Mouse (Mus musculus): ENCODE results near the gene Syt7. TPM values are rescaled to one million over a fixed set of nuclear protein-coding genes. Genes with fewer than 3 reads are reported as not detected.

Syt7 gene
- polyA plus RNA-seq, 1 experiment, result 4.1 TPM

DNA sequence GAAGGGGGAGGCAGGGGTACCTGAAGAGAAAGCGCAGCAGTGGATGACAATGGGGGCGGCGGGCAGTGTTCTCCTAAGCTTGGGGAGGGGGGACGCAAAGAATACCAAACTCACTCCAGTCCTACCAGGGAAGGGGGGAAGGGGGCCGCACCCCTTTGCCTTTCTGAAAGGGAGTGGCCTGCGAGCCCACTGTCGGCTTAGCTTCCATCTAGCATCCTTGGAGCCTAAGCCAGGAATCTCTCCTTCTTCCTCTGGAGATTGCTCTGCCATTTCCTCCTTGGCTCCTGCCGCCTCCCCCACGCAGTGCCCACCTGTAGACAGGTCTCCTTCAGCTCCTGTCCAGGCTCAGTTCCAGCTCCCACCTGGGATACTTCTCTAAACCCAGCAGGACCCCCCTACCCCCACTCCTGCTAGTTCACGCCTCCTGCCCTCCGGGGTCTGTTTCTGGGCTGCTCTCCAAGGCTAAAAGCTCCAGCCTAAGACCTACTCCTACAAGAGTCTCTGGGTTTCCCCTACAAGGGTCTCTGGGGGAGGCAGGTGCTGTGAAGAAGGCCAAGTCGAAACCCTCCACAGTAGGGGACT is 1.3 kb downstream of the Syt7 start:
- Histone ChIP-seq H3K9ac (ENCODE audit: low read depth, poor library complexity, severe bottlenecking) (no peak overlapping the region), H3K4me3 (ENCODE audit: low read depth, low read length) (no peak overlapping the region), H3K4me1 (ENCODE audit: control insufficient read depth, insufficient read depth, low read length) (no peaks in the 10 kb centered on the region), H3K27me3 (ENCODE audit: control insufficient read depth, insufficient read depth, low read length, poor library complexity, severe bottlenecking) (peaks cover 5% of the 10 kb centered on the region; the same call in 1 of the 2 replicates), H3K36me3 (ENCODE audit: control insufficient read depth, insufficient read depth, low read length, poor library complexity, severe bottlenecking) (no peaks in the 10 kb centered on the region), H3K27ac (ENCODE audit: insufficient read depth, low read length) (no peak overlapping the region), H3K9me3 (replicated peaks; ENCODE audit: control insufficient read depth, insufficient read depth, low read length, poor library complexity, severe bottlenecking) (no peaks in the 10 kb centered on the region)
- no peak for TF ChIP-seq POLR2A (IDR thresholded peaks at IDR 0.05; ENCODE audit: insufficient read depth, low read length)
- TF ChIP-seq EP300 (IDR thresholded peaks at IDR 0.05; ENCODE audit: insufficient read depth, low read depth, low read length), result no peak
- no peak for TF ChIP-seq CTCF (IDR thresholded peaks at IDR 0.05; ENCODE audit: low read depth, low read length)

DNA sequence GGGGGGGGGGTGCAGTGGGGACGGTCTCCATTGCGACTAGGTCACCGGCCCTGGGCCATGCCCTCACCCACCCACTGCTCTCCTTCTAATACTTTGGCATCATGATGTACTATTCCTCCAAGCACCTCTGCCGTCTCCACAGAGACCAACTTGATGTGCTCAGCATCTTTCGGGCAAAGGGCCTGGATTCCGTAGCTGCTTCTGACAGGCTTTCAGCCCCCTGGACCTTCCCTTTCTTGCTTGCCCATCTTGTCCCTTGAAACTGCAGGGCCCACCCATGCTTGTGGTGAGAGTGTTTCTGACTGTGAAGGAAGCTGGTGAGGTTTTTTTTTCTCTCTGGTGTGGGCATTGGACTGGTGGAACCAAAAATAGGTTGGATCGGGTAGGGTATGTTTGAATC is 2.1 kb downstream of the Syt7 start:
- TF ChIP-seq CTCF (IDR thresholded peaks at IDR 0.05; ENCODE audit: low read depth, low read length), result no peak
- no peak for TF ChIP-seq POLR2A (IDR thresholded peaks at IDR 0.05; ENCODE audit: insufficient read depth, low read length)
- TF ChIP-seq EP300 (IDR thresholded peaks at IDR 0.05; ENCODE audit: insufficient read depth, low read depth, low read length), result no peak
- Histone ChIP-seq H3K36me3 (ENCODE audit: control insufficient read depth, insufficient read depth, low read length, poor library complexity, severe bottlenecking) (no peaks in the 10 kb centered on the region), H3K9me3 (replicated peaks; ENCODE audit: control insufficient read depth, insufficient read depth, low read length, poor library complexity, severe bottlenecking) (no peaks in the 10 kb centered on the region), H3K4me3 (ENCODE audit: low read depth, low read length) (no peak overlapping the region), H3K9ac (ENCODE audit: low read depth, poor library complexity, severe bottlenecking) (no peak overlapping the region), H3K27ac (ENCODE audit: insufficient read depth, low read length) (no peak overlapping the region), H3K4me1 (ENCODE audit: control insufficient read depth, insufficient read depth, low read length) (no peaks in the 10 kb centered on the region), H3K27me3 (ENCODE audit: control insufficient read depth, insufficient read depth, low read length, poor library complexity, severe bottlenecking) (peaks cover 5% of the 10 kb centered on the region; the same call in 1 of the 2 replicates)

DNA sequence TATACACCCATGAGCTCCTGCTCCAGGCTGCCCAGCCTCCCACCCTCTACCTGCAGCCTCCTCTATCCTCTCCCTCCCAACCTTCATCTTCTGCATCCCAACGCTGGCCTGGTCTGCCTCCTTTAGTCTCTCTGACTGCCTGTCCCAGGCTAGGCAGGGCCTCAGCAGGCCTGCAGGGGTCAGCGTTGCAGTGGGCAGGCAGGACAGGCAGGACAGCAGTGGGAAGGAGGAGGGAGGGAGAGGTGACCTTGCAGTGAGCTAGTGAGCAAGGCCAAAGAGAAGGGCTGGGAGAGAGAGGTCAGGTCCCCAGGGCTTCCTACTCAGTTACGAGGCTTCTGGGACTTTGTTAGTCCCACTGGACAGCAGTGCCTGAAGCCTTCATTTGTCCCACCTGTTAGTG is 3.1 kb downstream of the Syt7 start:
- Histone ChIP-seq H3K4me1 (ENCODE audit: control insufficient read depth, insufficient read depth, low read length) (no peaks in the 10 kb centered on the region), H3K9me3 (replicated peaks; ENCODE audit: control insufficient read depth, insufficient read depth, low read length, poor library complexity, severe bottlenecking) (no peaks in the 10 kb centered on the region), H3K27me3 (ENCODE audit: control insufficient read depth, insufficient read depth, low read length, poor library complexity, severe bottlenecking) (peaks cover 5% of the 10 kb centered on the region; the same call in 1 of the 2 replicates), H3K9ac (ENCODE audit: low read depth, poor library complexity, severe bottlenecking) (no peak overlapping the region), H3K27ac (ENCODE audit: insufficient read depth, low read length) (no peak overlapping the region), H3K36me3 (ENCODE audit: control insufficient read depth, insufficient read depth, low read length, poor library complexity, severe bottlenecking) (no peaks in the 10 kb centered on the region), H3K4me3 (ENCODE audit: low read depth, low read length) (no peak overlapping the region)
- TF ChIP-seq CTCF (IDR thresholded peaks at IDR 0.05; ENCODE audit: low read depth, low read length) (peak; percentile 70), POLR2A (IDR thresholded peaks at IDR 0.05; ENCODE audit: insufficient read depth, low read length) (no peak), EP300 (IDR thresholded peaks at IDR 0.05; ENCODE audit: insufficient read depth, low read depth, low read length) (no peak)

DNA sequence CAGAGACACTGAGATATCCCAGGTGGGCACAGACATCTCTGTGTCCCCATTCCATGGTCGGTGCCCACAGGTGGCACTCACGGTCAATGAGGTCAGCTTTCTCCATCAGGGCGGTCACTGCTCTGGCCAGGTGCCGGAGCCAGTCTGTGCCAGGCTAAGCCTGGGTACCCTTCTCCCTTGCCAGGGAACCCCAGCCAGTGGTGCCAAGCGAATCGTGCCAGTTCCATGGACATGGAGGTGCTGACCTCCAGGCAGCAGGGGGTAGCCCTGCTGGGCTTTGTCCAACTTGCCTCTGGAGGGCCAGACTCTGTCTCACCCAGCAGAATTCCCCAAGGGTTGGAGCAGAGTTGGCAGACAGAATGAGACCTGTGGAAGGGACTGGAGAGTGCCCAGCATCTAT is 4.6 kb downstream of the Syt7 start:
- H3K9me3 ChIP-seq (replicated peaks; ENCODE audit: control insufficient read depth, insufficient read depth, low read length, poor library complexity, severe bottlenecking), result no peaks in the 10 kb centered on the region
- H3K4me1 ChIP-seq (ENCODE audit: control insufficient read depth, insufficient read depth, low read length), result no peaks in the 10 kb centered on the region
- no peak overlapping the region for H3K4me3 ChIP-seq (ENCODE audit: low read depth, low read length)
- no peak overlapping the region for H3K27ac ChIP-seq (ENCODE audit: insufficient read depth, low read length)
- H3K9ac ChIP-seq (ENCODE audit: low read depth, poor library complexity, severe bottlenecking), result no peak overlapping the region
- H3K27me3 ChIP-seq (ENCODE audit: control insufficient read depth, insufficient read depth, low read length, poor library complexity, severe bottlenecking), result peaks cover 2% of the 10 kb centered on the region; the same call in 1 of the 2 replicates
- no peaks in the 10 kb centered on the region for H3K36me3 ChIP-seq (ENCODE audit: control insufficient read depth, insufficient read depth, low read length, poor library complexity, severe bottlenecking)
- TF ChIP-seq CTCF (IDR thresholded peaks at IDR 0.05; ENCODE audit: low read depth, low read length), result no peak
- TF ChIP-seq EP300 (IDR thresholded peaks at IDR 0.05; ENCODE audit: insufficient read depth, low read depth, low read length), result no peak
- TF ChIP-seq POLR2A (IDR thresholded peaks at IDR 0.05; ENCODE audit: insufficient read depth, low read length), result no peak

DNA sequence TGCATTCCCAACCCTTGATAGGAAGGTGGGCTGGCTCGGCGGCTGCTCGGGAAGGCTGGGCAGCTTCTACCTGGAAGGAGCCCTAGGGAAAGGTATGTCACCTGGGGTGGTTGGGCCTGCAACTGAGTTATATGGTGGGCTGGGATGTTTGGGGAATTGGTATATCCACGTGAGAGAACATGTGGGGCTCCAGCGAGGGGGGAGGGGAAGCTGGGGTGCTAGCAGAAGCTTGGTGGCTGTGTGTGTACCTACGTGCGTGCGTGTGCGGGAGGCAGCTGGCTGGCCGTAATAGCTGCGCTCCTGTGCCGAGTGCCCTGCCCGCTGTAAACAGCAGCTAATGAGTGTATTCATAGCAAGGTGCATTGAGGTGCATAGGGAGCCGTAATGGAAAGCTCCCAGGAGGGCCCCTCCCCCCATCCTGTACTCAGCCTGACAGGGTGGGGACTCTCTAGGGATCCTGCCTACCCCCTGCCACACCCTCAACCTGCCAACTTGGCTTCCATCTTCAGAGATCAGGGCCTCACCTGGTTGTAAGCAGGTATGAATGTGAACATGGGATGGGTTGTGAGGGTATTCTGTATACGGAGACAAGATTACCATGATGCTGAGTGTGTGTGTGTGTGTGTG is 5.1 kb downstream of the Syt7 start:
- no peaks in the 10 kb centered on the region for H3K9me3 ChIP-seq (replicated peaks; ENCODE audit: control insufficient read depth, insufficient read depth, low read length, poor library complexity, severe bottlenecking)
- TF ChIP-seq CTCF (IDR thresholded peaks at IDR 0.05; ENCODE audit: low read depth, low read length) (no peak), EP300 (IDR thresholded peaks at IDR 0.05; ENCODE audit: insufficient read depth, low read depth, low read length) (0 out of 2 replicates have a peak, but pooled peaks have one; percentile 47)
- H3K4me3 ChIP-seq (ENCODE audit: low read depth, low read length), result no peak overlapping the region
- no peak overlapping the region for H3K27ac ChIP-seq (ENCODE audit: insufficient read depth, low read length)
- H3K4me1 ChIP-seq (ENCODE audit: control insufficient read depth, insufficient read depth, low read length), result no peaks in the 10 kb centered on the region
- H3K9ac ChIP-seq (ENCODE audit: low read depth, poor library complexity, severe bottlenecking), result no peak overlapping the region
- no peaks in the 10 kb centered on the region for H3K36me3 ChIP-seq (ENCODE audit: control insufficient read depth, insufficient read depth, low read length, poor library complexity, severe bottlenecking)
- peaks cover 2% of the 10 kb centered on the region; the same call in 1 of the 2 replicates for H3K27me3 ChIP-seq (ENCODE audit: control insufficient read depth, insufficient read depth, low read length, poor library complexity, severe bottlenecking)

DNA sequence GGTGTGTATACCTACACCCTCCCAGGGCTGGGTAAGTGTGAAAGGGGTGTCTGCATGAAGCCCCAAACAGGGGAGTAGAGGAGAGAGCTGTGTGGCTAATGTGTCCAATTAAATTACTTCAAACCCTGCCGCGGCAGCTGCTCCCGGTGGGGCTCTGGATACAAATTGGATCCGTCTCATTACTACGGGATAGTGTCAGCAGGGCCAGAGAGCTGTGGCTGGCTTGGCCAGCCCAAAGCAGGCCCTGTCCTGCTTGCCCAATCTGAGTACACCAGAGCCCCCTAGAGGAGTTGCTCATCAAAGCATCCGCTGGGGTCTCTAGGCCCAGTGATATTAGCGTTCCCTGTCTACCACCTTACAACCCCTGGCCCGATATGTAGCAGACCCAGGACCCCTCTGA is 6.3 kb downstream of the Syt7 start:
- TF ChIP-seq CTCF (IDR thresholded peaks at IDR 0.05; ENCODE audit: low read depth, low read length) (peak; percentile 54), EP300 (IDR thresholded peaks at IDR 0.05; ENCODE audit: insufficient read depth, low read depth, low read length) (no peak)
- no peaks in the 10 kb centered on the region for H3K9me3 ChIP-seq (replicated peaks; ENCODE audit: control insufficient read depth, insufficient read depth, low read length, poor library complexity, severe bottlenecking)
- H3K9ac ChIP-seq (ENCODE audit: low read depth, poor library complexity, severe bottlenecking), result no peak overlapping the region
- no peaks in the 10 kb centered on the region for H3K4me1 ChIP-seq (ENCODE audit: control insufficient read depth, insufficient read depth, low read length)
- no peak overlapping the region for H3K4me3 ChIP-seq (ENCODE audit: low read depth, low read length)
- no peak overlapping the region for H3K27ac ChIP-seq (ENCODE audit: insufficient read depth, low read length)
- no peaks in the 10 kb centered on the region for H3K36me3 ChIP-seq (ENCODE audit: control insufficient read depth, insufficient read depth, low read length, poor library complexity, severe bottlenecking)
- no peaks in the 10 kb centered on the region for H3K27me3 ChIP-seq (ENCODE audit: control insufficient read depth, insufficient read depth, low read length, poor library complexity, severe bottlenecking)
